Mouse (Mus musculus) heart, postnatal 10 days (tissue): ENCODE measurements around the gene Cenpt. TPM values are rescaled to one million over a fixed set of nuclear protein-coding genes. Genes with fewer than 3 reads are reported as not detected.
A peak's percentile ranks its signal among the peaks of the same experiment; 100 is the strongest.

Experiments
- DNase-seq, 2 experiments: peaks; one replicate each; pipeline ENCODE4 v3.0.0; 2021
- intact Hi-C: fragments of 180-260 bp; cut with DNase I; formaldehyde crosslinking; loops from one replicate; pipeline ENCODE4 v1.15.1; 2025
- total RNA-seq, 2 experiments: library from RNA; stranded (reverse); gene quantifications; 2 replicates each; pipeline ENCODE4 v1.2.3; 2021

Gene Cenpt
- 1 to 10 TPM; 8.4 to 8.5 TPM for total RNA-seq

GRCm38 (mm10) chr8:105853178-105853577, at the start of gene Cenpt:
Cenpt (minus strand) TSS chr8:105853278.
- intact Hi-C loops: loop anchor here (5.0 kb wide), 1 partner anchor 146 kb away; the partner anchor contains the start of genes 4933405L10Rik and Enkd1
- no peak for DNase-seq

- no peak for DNase-seq
- intact Hi-C loops: loop anchor here (2.0 kb wide), 1 partner anchor 110 kb away; the partner anchor contains the start of gene Ddx28
These were observed 48.0 kb upstream of the Cenpt start for GRCm38 (mm10) chr8:105900941-105901616.

GRCm38 (mm10) chr8:105900180-105900940, 47.3 kb upstream of the Cenpt start, which contains the start of gene Pskh1:
Pskh1 (plus strand) TSS chr8:105900441.
- intact Hi-C loops: loop anchor here (2.0 kb wide), 1 partner anchor 110 kb away; the partner anchor contains the start of gene Ddx28
- peak; percentile 96 for DNase-seq

GRCm38 (mm10) chr8:105897801-105898480, 44.9 kb upstream of the Cenpt start:
- no peak for DNase-seq
- intact Hi-C loops: loop anchor here (2.0 kb wide), 1 partner anchor 37 kb away; the partner anchor contains the start of gene Nutf2

- peak; percentile 86 to 88 for DNase-seq
- intact Hi-C loops: no loop called here
These were observed 40.3 kb upstream of the Cenpt start, which contains the start of gene Nrn1l for GRCm38 (mm10) chr8:105893339-105893738. Nrn1l (plus strand) TSS chr8:105893567.

GRCm38 (mm10) chr8:105892432-105892831, 39.4 kb upstream of the Cenpt start:
- intact Hi-C loops: no loop called here
- no peak for DNase-seq

GRCm38 (mm10) chr8:105890870-105891269, 37.8 kb upstream of the Cenpt start:
- intact Hi-C loops: no loop called here

GRCm38 (mm10) chr8:105889756-105890465, 36.8 kb upstream of the Cenpt start:
- no peak for DNase-seq
- intact Hi-C loops: no loop called here

More at GRCm38 (mm10) chr8:105890870-105891269, 37.8 kb upstream of the Cenpt start:
- peak; percentile 27 to 43 for DNase-seq

GRCm38 (mm10) chr8:105880754-105881520, 27.9 kb upstream of the Cenpt start, which contains the start of gene Edc4:
Edc4 (plus strand) TSS chr8:105880881.
- DNase-seq: peak; percentile 91 to 94
- intact Hi-C loops: loop anchor here (2.0 kb wide), 1 partner anchor 20 kb away; the partner anchor contains the start of gene Nutf2

- peak; percentile 60 to 66 for DNase-seq
- intact Hi-C loops: no loop called here
These were observed 21.2 kb upstream of the Cenpt start for GRCm38 (mm10) chr8:105874301-105874700.

- intact Hi-C loops: no loop called here
- DNase-seq: no peak
These were observed 13.4 kb upstream of the Cenpt start for GRCm38 (mm10) chr8:105866364-105867029.

- DNase-seq: peak; percentile 22 to 31
- intact Hi-C loops: loop anchor here (2.0 kb wide), 2 partner anchors 19 to 37 kb away; partner anchors contain the start of gene Edc4
These were observed 8.9 kb upstream of the Cenpt start for GRCm38 (mm10) chr8:105861951-105862350.

- peak; percentile 95 to 98 for DNase-seq
- intact Hi-C loops: loop anchor here (2.0 kb wide), 2 partner anchors 20 to 38 kb away; partner anchors contain the start of gene Edc4
These were observed 7.3 kb upstream of the Cenpt start, which contains the start of gene Nutf2 for GRCm38 (mm10) chr8:105860143-105860981. Nutf2 (plus strand) TSS chr8:105860580.

GRCm38 (mm10) chr8:105859314-105859713, 6.2 kb upstream of the Cenpt start:
- intact Hi-C loops: no loop called here
- DNase-seq: no peak

- no peak for DNase-seq
- intact Hi-C loops: no loop called here
These were observed 5.4 kb upstream of the Cenpt start for GRCm38 (mm10) chr8:105858495-105858894.

- intact Hi-C loops: no loop called here
- DNase-seq: no peak
These were observed 3.2 kb upstream of the Cenpt start for GRCm38 (mm10) chr8:105856168-105856835.
